Mouse (Mus musculus) WW6 (cell line): Measurements from ENCODE around the gene Hba-a2.

Source experiments
- DNase-seq: peaks from one replicate; pipeline ENCODE4 v3.0.0-alpha.2; 2013; ENCODE audit warnings: low read depth, low spot score

Gene Hba-a2

GRCm38 (mm10) chr11:32320507-32321195 lies 24.4 kb downstream of the Hba-a2 start:
- no peak for DNase-seq

- DNase-seq = peak; percentile 68
These were observed 24.9 kb downstream of the Hba-a2 start for GRCm38 (mm10) chr11:32321196-32321565.

- DNase-seq = peak; percentile 79
These were observed 28.3 kb downstream of the Hba-a2 start for GRCm38 (mm10) chr11:32324609-32325008.

GRCm38 (mm10) chr11:32331075-32331474 lies 34.8 kb downstream of the Hba-a2 start:
- DNase-seq = no peak

GRCm38 (mm10) chr11:32331861-32332260 lies 35.6 kb downstream of the Hba-a2 start:
- no peak for DNase-seq

- DNase-seq = no peak
These were observed 36.9 kb downstream of the Hba-a2 start for GRCm38 (mm10) chr11:32333235-32333634.

- no peak for DNase-seq
These were observed 40.2 kb downstream of the Hba-a2 start for GRCm38 (mm10) chr11:32336435-32336907.

GRCm38 (mm10) chr11:32339131-32339531 lies 42.8 kb downstream of the Hba-a2 start:
- DNase-seq = no peak

- DNase-seq = peak; percentile 65
These were observed 44.5 kb downstream of the Hba-a2 start for GRCm38 (mm10) chr11:32340476-32341473.

- DNase-seq = no peak
These were observed 46.5 kb downstream of the Hba-a2 start for GRCm38 (mm10) chr11:32342770-32343191.

GRCm38 (mm10) chr11:32343350-32343749 lies 47.1 kb downstream of the Hba-a2 start:
- DNase-seq = no peak

GRCm38 (mm10) chr11:32345504-32346297 lies 49.4 kb downstream of the Hba-a2 start:
- no peak for DNase-seq
